Mouse (Mus musculus) kidney, adult 9 months (tissue): ENCODE measurements around the gene Phc3.

Experiments
- DNase-seq: peaks from one replicate; pipeline ENCODE4 v3.0.0; 2022

The Phc3 gene

GRCm38 (mm10) chr3:30969104-30969581, at the start of gene Phc3:
Phc3 (minus strand) TSS chr3:30969415.
- DNase-seq = peak; percentile 93

GRCm38 (mm10) chr3:31017652-31018051, 48.4 kb upstream of the Phc3 start:
- DNase-seq = no peak

- DNase-seq = peak; percentile 21
These were observed 47.5 kb upstream of the Phc3 start for GRCm38 (mm10) chr3:31016594-31017196.

GRCm38 (mm10) chr3:31015682-31016443, 46.6 kb upstream of the Phc3 start:
- no peak for DNase-seq

GRCm38 (mm10) chr3:31014374-31014773, 45.2 kb upstream of the Phc3 start:
- no peak for DNase-seq

- DNase-seq = no peak
These were observed 35.4 kb upstream of the Phc3 start for GRCm38 (mm10) chr3:31004320-31005209.

- DNase-seq = no peak
These were observed 31.9 kb upstream of the Phc3 start for GRCm38 (mm10) chr3:31001048-31001676.

- no peak for DNase-seq
These were observed 30.8 kb upstream of the Phc3 start for GRCm38 (mm10) chr3:31000018-31000407.

GRCm38 (mm10) chr3:30999401-31000017, 30.3 kb upstream of the Phc3 start:
- DNase-seq = no peak

GRCm38 (mm10) chr3:30996688-30997014, 27.4 kb upstream of the Phc3 start:
- DNase-seq = no peak

GRCm38 (mm10) chr3:30995899-30996687, 26.9 kb upstream of the Phc3 start:
- peak; percentile 17 for DNase-seq

GRCm38 (mm10) chr3:30995283-30995898, 26.2 kb upstream of the Phc3 start, which contains the start of gene Prkci:
Prkci (plus strand) TSS chr3:30995747.
- DNase-seq = peak; percentile 96

- DNase-seq = no peak
These were observed 25.6 kb upstream of the Phc3 start for GRCm38 (mm10) chr3:30994859-30995258.

GRCm38 (mm10) chr3:30993066-30993573, 23.9 kb upstream of the Phc3 start:
- DNase-seq = peak; percentile 27

GRCm38 (mm10) chr3:30992161-30992560, 22.9 kb upstream of the Phc3 start:
- DNase-seq = no peak

- DNase-seq = no peak
These were observed 18.4 kb upstream of the Phc3 start for GRCm38 (mm10) chr3:30987396-30988318.

GRCm38 (mm10) chr3:30982924-30983536, 13.8 kb upstream of the Phc3 start:
- DNase-seq = no peak

GRCm38 (mm10) chr3:30981616-30982380, 12.6 kb upstream of the Phc3 start:
- DNase-seq = peak; percentile 61
